Mouse (Mus musculus) cortical plate, adult 2 months (tissue): Measurements from ENCODE around the gene Ephb2.

Experiments
- CTCF ChIP-seq: fragments of 200-500 bp; IDR thresholded peaks from 2 replicates; pipeline ENCODE4 v1.5.1; 2011; ENCODE audit warnings: mild to moderate bottlenecking, control low read depth, low read length; ENCODE audit not compliant: insufficient read depth; ENCODE audit errors: extremely low read depth
- POLR2A ChIP-seq: fragments of 200-500 bp; IDR thresholded peaks from 2 replicates; pipeline ENCODE4 v1.6.1; 2011; ENCODE audit warnings: mild to moderate bottlenecking, low read length, control low read depth; ENCODE audit not compliant: insufficient read depth; ENCODE audit errors: extremely low read depth

GRCm38 (mm10) chr4:136820069-136820522 is 15.7 kb downstream of the Ephb2 start:
- TF ChIP-seq POLR2A (no peak), CTCF (no peak)
